Mouse (Mus musculus): ENCODE measurements around the gene Dcaf1.

The Dcaf1 gene

GRCm38 (mm10) chr9:106906597-106906996 is 84.9 kb downstream of the Dcaf1 start:
- no peak for DNase-seq (ENCODE audit: low spot score in 2 of 2)

DNA sequence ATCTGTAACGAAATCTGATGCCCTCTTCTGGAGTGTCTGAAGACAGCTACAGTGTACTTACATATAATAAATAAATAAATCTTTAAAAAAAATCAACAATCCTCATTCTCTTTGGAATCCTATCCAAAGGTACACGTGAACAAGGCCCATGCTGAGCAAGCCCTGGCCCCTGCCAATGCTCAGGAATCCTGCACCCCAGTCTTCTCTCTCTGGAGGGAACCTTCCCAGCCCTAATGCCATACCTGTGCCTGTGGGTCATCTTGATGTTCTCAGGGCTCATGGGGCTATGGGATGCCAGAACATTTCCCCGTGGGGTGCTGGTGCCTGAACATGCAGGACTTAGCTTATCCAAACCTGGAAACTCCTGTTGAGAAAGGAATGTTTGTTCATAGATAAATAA is 86.5 kb downstream of the Dcaf1 start:
- DNase-seq (ENCODE audit: low spot score in 2 of 2), result no peak

- no peak for DNase-seq (ENCODE audit: low spot score in 2 of 2)
These were observed 87.0 kb downstream of the Dcaf1 start for GRCm38 (mm10) chr9:106908715-106909114.

DNA sequence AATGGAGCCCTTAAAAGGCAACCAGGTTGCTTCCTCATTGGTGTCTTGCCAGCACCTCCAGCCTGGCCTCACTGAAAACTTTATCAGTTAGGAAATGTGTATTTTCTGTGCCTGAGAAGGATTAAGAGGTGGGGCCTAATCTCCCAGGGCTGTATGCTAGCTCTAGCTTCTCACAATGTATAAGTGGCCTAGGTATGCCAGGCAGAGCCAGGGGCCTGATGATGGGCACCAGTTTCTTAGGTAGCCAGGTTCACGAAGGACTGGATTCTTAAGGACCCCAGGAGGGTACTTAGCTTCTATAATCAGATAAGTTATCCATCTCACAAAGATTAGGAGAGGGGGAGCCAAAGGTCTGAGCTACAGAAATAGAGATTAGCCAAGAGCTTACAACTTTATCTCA is 90.0 kb downstream of the Dcaf1 start:
- no peak for DNase-seq (ENCODE audit: low spot score in 2 of 2)

- DNase-seq (ENCODE audit: low spot score in 2 of 2), result no peak
These were observed 92.1 kb downstream of the Dcaf1 start for GRCm38 (mm10) chr9:106913759-106914158.

DNA sequence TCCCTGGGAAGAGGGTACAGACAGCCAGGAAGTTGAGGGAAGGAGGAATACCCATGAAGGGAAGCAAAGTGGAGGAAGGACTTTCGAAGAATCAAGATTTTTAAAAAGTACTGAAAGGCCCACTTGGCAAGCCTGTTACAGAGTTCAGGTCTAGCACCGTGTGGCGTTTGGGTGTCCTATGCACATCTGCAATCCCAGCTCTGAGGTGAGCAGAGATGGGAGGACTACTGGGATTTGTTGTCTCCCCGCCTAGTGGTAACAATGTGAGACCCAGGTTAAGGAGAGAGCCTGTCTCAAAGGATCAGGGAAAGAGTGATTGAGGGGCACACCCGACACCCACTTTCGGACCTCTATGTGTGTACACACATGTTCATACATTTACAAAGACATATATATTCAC is 93.2 kb downstream of the Dcaf1 start:
- DNase-seq (ENCODE audit: low spot score in 2 of 2), result no peak
